Mouse (Mus musculus): ENCODE data around the gene Nek8.

Nek8 gene

DNA sequence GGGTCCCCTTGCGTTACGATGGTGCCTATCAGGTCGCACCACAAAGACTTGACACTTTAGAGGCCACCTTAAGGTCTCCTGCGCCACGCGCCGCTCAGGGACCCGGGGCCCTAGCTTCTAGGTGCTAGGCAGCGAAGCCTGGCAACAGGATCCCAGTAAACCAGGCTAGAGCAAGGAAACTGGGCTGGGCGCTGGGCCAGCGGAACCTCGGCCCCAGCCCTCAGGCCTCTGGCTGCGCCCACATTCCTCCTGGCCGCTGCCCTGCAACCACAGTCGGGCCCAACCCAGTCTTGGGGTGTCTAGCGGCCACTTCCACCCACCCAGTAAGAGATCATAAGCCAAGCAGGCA, 10.7 kb downstream of the Nek8 start:
- no peak for DNase-seq

DNA sequence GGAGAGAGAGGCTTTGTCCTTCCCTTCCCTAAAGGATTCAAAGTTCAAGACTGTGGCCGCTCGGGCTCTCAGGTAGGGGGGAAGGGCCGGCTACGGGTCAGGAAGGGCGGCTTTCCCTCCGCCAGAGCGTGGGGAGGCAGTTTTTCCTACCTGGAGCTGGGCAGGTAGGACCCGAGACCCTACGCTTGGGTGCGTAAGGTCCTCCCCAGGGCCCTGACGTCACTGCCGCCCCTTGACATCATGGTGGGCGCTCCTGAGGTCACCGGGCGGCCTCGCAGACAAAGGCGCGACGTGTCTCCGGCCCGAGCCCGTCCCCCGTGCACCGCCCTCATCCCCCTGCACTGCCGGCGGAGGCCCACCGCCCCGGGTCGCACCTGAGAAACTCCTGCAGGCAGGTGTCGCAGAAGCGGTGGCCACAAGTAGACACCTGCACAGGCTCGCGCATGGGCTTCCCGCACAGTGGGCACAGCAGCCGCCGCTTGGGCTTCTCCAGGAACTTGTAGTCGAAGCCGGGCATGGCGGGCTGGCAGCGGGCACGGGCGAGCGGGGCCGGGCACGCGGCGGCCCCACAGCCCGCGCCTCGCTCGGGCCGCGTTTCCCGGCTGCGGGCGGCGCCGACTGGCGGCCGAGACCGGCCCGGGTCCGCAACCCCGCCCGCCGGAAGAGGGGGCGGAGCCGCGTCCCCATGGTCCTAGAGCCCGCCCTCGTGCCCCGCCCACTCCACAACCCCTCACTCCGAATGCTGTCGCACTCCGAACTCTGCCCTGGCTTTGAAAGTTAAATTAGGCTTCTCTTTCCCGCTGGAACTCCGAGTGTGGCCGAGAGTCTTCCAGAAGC, 11.3 kb downstream of the Nek8 start, which contains the start of gene Traf4:
Traf4 (minus strand) TSS at position 666 of the 837 bp plus-strand sequence.
- peak; percentile 73 for DNase-seq

DNA sequence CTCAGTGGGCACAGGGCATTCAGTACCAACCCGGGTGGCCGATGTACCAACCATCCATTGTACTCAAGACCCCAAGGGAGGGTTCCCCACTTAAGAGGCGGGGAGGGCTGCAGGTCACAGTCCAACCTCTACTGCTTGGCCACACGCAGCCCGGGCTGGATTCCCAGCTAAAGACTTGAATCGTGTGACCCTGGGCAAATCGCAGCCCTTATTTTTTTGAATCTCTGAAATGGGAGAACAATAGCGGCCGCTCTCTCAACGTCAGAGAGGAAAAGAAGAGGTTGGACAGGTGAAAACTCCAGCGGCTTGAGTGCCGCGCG, 11.9 kb downstream of the Nek8 start:
- no peak for DNase-seq

DNA sequence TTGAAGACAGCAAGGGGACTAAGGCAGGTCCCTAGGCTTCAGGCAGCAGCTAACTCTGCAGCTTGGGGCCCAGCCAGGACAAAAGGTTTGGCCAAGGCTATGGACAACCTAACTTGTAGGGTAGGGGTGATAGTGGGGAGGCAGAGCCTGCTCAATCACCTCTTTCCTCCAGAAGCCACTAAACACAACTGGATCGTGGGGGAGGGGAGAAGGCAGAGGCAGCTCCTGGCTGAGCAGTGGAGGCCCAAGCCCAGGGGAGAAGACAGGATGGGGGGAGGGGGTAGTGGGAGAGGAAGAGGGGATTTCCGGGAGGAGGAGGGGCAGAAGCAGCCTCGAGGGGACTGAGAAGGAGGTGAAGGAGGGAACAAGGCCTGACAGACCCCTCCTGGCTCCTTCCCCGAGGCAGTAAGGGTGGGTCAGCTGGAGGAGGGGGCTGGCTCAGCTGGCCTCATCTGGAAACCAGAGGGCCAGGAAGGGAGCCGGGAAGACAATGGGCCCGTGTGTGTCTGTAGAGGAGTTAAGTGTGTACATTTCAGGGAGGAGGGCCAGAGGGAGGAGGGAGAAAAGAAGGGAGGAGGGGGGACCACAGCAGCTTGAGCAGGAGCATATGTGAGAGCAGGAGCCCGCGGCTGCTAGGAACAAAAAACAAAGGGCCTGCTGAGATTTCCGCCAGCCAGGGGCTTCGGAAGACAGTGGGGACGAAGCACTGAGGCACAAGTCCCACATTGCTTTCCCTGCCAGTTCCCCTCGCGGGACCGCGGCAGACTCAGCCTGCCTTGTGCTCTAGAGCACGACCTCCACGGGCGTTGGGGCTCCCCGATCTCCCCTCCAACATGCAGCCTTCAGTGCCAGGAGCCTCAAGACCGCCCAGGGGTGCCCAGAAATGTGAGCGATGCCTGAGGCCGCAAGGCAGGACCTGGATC, 12.5 kb downstream of the Nek8 start:
- no peak for DNase-seq

DNA sequence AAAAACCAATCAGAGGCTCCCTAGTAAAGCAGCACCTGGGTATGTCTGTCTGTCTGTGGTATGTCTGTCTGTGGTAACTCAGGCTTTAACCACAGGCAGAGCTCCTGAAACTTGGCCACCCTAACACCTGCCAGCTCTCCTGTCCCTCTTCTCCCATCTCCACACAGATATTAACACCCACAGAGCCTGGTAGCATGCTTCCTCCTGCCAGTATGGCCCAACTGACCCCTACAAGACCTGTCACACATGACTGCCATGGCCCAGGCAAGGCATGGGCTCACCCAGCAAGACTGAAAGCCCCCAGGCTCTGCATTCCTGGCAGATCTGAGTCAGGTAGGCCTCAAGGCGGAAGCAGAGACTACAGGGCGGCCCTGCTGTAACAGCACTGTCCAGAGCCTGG, 13.4 kb downstream of the Nek8 start:
- DNase-seq: no peak

DNA sequence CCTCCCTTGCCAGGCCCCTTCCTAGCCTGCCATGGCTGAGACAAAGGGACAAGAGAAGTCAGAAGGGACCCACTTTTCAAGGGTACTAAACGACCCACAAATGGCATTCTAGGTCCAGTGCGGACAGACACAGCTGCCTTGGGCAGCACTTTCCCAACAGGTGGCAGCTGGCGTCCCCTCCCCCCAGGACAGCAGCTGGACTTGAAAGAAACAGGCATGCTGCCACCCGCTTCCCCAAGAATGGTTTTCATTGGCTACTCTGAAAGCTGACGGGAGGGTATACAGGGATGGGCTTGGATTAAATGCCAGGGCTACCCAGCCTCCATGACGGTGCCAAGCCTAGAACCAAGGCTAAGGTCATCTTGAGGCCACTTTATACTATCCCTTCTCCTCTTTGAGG, 14.0 kb downstream of the Nek8 start:
- DNase-seq: no peak

DNA sequence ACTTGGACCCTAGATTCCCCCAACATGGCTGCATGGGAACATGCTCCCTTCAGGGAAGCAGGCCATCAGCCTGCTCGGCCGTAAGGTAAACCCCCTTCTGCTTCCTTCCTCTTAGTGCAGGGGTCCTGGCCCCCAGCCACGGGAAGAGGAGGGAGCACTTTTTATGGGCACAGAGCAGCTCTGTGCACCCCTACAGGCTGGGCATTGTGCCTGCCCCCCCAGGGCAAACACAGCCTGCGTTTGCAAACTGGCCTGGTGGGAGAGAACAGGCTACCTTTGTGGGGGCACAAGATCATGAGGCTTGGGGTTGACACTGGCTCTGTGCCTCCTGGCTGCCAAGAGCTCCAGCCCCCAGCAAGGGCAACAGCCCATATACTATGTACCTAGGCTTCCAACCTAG, 14.5 kb downstream of the Nek8 start:
- DNase-seq: no peak

DNA sequence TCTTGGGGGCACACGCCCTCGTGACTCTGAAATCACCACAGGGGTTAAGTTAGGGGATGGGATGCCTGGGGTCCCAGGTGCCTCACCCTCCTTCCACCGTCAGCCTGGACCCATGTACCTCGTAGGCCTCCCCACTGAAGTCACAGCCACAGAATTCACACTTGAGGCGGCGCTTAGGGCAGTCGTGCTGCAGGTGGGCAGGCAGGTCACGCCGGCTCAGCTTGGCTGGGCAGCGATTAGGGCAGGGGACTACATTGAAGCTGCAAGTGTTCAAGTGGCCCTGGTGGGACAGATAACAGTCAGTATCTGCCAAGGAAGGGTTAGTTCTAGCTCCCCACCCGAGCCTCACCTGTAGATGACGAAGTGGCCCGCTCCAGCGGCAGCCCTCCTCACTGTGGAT, 15.3 kb downstream of the Nek8 start:
- no peak for DNase-seq

DNA sequence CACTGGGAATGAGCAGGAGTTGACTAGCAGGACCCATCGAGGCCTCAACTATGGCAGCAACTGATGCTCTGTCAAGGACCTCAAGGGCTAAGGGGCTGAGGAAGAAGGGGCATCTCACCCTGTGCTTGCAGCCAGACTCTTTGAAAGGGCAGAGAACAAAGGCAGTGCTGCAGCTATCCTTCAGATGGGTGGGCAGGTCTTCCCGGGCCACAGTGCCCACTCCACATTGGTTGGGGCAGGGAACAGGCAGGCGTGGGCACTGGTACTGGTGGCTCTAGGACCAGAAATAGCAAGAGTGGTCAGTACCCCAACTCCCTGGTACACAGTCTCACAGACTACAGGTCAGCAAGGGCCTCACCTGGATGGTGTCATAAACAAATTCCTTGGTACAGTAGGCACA, 15.8 kb downstream of the Nek8 start:
- no peak for DNase-seq

DNA sequence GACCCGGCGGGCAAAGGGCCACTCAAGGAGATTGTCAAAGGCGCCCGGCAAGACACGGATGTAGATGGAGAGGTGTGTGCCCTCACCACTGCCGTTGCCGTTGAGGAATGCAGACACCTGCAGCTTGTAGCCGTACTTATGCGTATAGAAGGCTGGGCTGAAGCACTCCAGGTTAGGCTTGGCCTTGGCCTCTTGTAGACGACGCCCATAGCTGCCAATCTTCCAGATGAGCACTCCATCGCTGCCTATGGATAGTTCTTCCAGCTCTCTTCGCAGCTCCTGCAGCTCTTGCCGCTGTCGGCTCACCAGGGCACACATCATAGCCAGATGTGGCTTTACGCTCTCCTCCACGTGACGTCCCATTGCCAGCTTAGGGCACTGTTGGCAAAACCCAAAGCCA, 16.3 kb downstream of the Nek8 start:
- DNase-seq: no peak

DNA sequence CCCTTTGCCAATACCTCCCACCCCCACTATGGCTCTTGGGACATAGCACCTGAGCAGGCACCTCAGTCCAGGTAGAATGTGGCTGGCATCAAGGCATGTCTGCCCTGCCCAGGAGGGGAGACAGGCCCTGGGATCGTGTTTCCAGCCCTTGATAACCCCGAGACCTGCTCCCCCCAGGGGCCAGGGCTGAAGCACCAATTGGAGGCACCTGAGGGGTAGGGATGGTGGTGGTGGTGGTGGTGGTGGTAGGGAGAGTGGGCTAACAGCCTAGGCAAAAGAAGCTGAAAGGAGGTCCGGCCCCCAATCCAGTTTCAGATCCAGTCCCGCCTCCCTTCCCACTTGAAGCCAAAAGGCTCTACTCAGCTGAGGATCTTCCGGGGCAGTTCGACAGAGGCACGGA, 16.9 kb downstream of the Nek8 start:
- DNase-seq: no peak

DNA sequence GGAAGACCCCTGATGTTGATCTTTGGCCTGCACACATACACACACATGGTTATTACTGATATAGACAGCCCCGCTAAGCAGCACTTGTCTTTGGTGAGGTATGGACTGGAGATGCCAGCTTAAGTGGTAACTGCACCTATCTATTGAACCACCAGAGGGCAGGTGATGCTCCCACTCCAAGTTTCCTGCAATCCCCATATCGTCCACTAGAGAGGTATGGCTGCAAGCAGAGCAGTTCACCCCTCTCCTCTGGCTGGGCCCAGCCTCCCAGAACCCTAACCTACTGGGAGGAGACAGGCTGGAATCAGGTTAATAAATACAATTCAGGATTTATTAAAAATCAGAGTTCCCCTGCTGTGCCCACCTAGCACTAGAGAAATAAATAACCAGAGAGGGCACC, 17.4 kb downstream of the Nek8 start:
- peak; percentile 82 for DNase-seq

DNA sequence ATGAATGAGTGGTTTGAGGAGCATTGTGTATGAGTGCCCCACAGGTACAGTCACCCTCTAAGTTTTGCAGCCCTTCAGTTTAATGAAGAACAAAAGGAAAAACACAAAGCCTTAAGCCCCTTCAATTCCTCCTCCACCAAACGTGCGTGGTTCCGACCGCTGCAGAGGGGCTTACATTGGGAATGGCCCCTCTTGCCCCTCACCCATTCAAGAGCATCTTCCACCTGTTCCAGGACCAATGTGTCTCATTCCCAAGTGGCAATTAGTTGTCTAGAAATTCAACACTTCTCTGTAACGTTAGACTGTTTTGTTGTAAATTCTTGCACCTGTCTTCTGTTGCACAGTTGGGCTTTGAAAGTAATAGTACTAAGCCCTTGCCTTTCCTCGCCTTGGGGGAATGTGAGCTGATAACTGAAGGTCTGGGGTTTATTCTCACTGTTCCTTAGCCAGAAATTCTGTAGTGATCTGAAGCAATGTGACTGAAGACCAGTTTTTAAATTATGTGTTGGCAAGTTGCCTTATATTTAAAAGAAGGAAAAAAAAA, 20.2 kb downstream of the Nek8 start:
- DNase-seq: no peak

DNA sequence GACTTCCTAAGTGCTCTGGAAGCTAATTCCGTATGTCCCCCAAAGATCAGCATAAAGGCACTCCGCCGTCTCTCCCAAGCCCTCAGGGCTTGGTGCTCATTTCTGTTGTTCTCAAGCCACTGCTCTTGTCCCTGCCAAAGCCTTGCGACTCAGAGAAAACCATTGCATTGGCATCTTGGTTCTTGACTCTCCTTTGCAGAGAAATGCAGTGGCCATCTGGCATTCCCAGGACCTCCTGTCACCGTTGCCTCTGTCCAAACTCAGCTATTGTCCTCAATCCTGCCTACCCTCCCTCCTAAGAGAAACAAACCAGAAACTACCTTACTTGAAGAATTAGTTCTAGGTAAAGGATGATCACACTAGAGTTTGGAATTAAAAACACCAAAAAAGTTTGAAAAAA, 20.8 kb downstream of the Nek8 start:
- no peak for DNase-seq

DNA sequence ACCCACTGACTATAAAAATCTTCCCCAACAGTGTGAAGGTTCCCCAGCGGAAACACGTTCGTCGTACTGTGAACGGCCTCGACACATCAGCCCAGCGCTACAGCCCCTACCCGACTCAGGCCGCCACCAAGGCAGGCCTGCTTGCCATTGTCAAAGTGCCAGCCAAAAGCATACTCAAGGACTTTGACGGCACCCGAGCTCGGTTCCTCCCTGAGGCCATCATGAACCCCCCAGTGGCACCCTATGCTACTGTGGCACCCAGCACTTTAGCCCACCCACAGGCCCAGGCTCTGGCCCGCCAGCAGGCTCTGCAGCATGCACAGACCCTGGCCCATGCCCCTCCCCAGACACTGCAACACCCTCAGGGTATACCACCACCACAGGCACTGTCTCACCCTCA, 22.7 kb downstream of the Nek8 start:
- DNase-seq: no peak

DNA sequence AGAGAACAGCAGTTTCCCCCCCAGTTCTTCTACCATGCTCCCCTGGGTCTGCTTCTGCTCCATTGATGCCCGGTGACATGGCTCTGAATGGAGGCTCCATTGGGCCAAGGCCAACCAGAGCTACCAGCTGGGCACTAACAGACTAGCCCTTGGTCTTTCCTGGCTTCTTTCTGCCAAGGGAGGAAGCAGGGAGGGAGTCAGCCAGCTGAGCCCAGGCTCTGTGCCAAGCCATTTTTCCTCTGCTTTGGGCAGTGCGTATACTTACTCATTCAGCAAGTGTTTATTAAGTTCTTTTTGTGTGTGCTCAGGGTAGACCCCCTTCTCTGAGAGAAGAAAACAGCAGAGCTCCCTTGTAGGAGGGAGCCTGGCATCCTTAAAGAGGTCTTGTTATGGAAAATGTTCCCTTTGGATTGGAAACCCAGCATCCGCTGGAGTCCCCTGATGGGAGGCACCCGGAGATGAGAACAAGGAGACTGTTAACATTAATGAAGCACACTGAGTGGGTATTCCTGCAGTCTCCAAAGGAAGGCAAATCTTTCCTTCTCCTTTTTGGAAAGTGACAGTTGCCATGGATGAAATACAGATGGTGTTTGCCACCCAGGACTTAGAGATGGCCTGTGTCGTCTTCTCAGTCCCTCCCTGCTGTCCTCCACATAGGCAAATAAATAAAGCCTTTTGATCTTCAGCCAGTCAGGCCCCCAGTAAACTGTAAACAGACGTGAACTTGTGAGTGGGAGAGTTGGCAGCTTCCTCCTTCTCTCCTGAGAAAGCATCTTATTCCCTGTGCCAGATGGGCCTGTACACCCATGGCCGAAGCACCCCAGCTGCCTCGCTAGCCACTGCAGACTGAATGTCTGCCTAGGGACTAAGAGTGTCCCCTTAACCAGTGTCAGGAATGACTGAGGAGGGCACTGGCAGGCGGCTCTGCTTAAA, 23.9 kb downstream of the Nek8 start:
- DNase-seq: peak; percentile 81

DNA sequence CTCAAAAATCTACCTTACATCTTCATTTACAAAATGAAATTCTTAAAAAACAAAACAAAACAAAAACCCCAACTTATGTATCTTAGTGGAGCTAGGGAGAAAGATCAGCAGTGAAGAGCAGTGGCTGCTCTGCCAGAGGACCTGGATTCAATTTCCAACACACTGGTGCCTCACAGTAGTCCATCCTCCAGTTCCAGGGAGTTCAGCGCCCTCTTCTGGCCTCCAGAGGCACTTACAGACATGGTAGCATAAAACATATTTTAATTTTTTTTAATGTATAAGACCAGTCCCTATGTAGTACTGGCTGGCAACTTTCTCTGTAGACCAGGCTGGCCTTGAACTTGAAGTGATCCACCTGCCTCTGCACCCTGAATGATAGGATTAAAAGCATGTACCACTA, 25.3 kb downstream of the Nek8 start:
- DNase-seq: no peak

DNA sequence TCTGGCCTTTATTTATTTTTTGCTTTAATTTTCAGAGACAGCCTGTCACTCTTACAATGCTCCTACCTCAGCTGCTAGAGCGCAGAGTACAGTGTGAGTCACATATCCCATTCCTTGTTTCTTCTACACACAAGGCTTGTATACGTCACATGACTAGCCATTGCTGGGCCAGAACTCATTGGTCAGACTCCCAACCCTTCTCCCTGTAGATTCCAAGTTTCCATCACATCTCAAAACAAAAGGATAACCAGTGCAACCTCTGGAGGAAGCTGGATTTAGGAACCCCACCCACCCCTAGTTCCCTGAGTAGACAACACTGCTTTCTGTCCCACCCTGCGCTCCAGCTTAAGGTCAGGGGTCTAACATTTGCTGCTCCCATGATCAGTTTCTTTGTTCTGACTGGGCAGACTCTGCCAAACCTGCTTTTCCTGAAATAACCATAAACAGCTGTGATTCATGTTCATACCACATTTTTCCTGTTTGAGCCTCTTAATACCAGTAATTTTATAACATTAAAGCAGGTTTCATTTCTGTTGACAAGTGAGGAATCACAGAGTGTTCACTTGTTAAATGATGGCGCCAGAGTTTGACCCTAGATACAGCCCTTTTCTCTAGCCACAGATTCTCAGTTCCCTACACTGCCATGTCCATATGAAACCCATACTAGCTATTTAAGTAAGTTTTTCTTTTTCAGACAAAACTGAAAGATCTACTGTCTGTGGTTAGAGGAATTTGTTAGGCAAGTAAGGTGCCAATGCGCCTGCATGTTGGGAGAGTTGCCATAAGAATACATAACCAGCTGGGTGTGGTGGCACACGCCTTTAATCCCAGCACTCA, 29.6 kb downstream of the Nek8 start:
- DNase-seq: no peak

DNA sequence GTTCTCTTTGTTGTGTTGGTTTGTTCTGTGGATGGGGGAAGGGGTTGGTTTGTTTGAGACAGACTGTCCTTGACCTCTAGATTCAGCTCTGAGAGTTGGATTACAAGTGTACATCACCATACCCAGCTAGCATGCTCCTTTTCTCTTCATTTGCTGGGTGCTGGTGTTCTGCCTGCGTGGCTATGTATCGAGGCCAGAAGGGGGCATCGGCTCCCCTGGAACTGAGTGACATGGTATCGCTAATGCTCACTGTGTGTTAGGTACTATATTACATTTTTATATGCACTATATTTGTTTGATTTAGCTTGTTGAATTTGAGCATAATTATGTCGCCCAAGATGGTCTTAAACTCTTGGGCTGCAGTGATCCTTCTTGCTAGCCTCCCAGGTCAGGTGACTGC, 30.3 kb downstream of the Nek8 start:
- no peak for DNase-seq

DNA sequence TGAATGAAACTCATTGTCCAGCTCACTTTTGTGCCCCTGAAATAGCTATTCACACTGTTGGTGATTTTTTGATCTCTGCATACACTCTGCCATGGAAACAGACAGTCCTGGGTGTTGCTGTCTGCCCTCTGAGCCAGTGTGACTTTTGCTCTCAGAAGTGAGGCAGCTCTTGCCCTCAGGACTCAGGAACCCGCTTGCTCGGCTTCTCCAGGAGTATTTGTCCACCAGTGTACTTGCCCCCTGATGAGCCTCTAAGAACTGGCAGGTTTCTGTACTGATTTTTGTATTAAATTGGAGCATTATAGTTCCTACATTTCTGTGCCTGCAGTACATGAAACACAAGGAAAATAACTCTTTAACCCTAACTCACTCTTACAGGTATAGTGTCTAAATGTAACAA, 33.0 kb downstream of the Nek8 start:
- no peak for DNase-seq

DNA sequence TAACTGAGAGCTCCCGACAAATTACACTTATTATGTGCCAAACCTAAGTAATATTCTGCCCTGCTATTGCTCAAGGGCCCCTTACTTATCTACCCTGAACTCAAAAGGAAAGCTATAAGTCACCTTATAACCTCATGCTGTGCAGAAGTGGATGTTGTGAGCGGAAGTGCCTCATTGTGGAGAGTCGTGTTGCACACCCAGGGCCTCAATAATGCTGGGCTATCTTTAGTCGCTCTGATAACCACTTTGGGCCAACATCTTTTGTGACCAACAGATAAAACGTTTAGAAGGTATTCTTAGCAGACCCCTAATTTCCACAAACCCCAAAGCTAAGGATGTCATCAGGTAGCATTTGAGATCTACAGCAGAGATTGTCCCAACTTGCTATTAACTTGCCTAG, 35.8 kb downstream of the Nek8 start:
- DNase-seq: no peak

DNA sequence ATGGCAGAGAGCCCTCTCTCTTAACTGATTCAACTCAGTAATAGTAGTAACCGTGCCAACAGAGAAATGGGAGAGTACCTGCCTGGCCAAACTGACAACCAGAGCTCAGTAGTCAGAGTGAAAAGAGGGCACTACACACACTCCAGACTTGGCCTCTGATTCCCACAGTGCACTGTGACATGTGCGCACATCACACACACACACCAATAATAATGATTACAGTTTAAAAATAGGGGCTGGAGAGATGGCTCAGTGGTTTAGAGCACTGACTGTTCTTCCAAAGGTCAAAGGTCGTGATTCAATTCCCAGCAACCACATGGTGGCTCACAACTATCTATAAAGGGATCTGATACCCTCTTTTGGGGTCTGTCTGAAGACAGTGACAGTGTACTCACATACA, 38.5 kb downstream of the Nek8 start:
- DNase-seq: no peak

Data from right cerebral cortex, adult 18-20 months (tissue).